Mouse (Mus musculus) gastrocnemius, postnatal 14 days (tissue): ENCODE data around the gene Cep170. TPM values are rescaled to one million over a fixed set of nuclear protein-coding genes. Genes with fewer than 3 reads are reported as not detected.

Experiments used
- DNase-seq: peaks from one replicate; pipeline ENCODE4 v3.0.0; 2021; ENCODE audit warnings: mixed read lengths
- intact Hi-C: fragments of 180-260 bp; cut with DNase I; formaldehyde crosslinking; loops from one replicate; pipeline ENCODE4 v1.15.1; 2025; ENCODE audit warnings: low total_unique reads
- total RNA-seq, 2 experiments: library from RNA; stranded (reverse); gene quantifications; 2 replicates each; pipeline ENCODE4 v1.2.3; 2021

Cep170 gene
- total RNA-seq, 2 experiments from 2014 or later: 20.2 to 25.3 TPM

DNA sequence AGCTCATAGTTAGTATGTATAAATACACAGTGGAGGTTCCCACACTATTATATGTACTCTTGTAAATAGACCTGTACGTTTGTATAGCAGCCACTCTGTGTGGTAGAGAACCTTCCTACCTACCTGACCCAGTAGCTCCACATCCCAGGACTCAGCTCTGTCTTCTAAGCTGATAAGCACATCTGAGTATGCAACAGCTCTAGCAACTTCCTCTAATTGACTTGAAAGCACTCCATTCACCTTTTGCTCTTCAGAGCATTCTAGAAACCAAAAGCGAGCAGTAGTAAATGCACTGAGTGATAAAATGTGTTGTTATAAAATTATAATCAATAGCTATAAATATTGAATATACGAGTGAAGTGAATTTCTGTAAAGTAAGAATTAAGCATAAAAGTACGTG, 13.1 kb upstream of the Cep170 start:
- no peak for DNase-seq
- intact Hi-C loops: no loop called here

DNA sequence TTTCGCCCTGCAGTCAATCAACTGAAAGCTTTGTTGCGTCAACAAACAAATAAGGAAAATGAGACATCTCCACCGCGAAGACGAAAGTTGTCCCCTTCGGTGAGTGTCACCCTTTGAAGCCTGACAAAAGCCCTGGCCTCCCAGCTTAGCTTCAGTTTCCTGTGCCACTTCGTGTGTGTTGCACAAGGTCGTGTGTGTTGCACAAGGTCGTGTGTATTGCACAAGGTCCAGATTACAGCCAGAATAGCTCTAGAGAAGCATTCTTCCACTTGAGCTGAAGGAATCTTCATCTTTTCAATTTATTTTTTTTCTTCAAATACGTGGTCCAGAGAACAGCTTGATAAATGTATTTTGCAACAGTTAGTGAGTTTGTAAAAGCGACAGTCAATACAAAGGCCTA, 12.3 kb upstream of the Cep170 start:
- DNase-seq: no peak
- intact Hi-C loops: no loop called here

DNA sequence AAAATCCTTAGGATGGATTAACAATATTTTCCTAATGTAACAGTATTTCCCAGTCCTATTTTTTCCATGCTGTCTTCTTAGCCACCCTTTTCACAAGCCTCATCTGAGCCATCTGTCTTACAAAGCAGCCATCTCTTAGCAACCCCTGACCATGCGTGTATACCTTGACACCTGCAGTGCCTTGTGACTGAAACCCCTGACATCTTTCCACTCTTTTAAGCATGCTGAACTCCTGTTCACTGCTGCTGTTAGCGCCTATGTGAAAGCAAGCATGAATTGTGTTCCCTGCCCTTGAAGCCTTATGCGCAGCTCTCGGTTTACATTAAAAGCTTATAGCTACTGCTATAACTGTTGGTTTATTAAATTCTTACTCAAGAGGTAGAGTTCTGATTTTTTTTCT, 11.2 kb upstream of the Cep170 start:
- intact Hi-C loops: no loop called here
- no peak for DNase-seq

DNA sequence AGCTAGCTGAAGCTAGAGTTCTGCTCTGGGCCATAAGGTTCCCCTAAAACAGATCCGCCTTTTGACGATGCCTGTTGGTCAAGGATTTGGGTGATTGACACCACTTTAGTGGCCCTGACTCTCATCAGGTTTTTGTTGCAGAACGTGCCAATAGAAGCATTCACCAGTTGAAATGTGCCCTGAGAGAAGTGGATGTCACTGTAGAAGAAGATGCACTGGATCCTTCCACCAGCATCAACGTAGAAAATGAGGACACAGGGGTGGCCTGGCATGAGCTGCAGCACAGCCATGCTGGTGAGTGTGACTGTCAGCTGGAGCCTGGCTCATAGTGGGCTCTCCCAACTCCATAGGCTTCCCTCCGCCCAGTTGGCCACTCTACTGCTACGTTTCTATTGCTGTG, 10.7 kb upstream of the Cep170 start:
- DNase-seq: no peak
- intact Hi-C loops: no loop called here

DNA sequence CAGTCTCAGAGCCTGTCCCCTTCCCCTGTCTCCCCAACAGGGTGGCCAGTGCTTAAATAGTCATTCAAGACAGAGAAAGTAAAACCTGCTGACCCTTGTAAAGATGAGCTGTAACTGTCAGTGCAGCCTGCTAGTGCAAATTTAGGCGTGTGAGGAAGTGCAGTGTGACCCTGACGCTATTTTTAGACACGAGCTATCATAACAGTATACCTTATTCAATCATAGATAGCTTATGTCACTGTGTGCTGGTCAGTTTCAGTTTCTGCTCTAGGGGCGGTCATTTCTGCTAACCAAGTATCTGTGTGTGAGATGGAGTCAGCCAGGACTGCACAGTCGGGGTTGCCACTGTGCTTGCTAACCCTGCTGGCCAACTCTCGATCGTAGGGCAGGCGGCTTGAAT, 10.0 kb upstream of the Cep170 start:
- intact Hi-C loops: no loop called here
- no peak for DNase-seq

DNA sequence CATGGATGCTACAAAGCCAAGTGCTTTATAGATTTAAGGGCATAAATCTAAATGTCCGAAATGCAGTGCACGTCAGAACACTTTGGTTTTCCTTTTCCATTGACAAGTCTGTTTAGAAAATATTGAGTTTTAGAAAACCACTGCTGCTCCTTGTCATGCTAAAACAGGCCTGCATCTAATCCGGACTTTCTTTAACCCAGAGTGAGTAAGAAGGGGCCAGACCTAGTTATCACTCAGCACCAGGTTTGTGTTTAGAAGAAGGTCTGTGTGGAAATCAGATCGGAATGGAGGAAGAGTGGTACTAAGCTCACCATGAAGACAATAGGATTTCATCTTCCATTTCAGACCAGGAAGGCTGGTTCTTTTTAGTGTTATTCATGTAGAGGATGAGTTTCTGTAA, 9.1 kb upstream of the Cep170 start:
- DNase-seq: no peak
- intact Hi-C loops: no loop called here

DNA sequence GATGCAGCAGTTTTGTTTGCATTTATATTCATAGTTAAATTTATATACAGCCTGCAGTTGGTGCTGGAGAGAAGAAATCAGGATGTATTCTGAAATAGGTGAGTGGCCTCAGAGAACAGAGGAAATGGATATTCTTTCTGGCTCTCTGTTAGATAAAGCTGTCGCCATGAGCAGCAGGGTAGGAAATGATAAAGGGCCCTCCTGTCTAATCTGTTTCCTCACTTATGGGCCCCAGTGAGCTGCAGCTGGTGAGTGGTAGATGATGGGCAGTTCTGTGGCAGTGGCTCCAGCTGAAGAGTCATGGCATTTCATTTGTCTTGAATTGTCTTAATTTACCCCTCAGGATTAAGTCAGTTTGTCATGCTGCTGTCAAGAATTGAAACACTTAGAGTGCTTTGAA, 8.1 kb upstream of the Cep170 start:
- intact Hi-C loops: no loop called here
- DNase-seq: no peak

DNA sequence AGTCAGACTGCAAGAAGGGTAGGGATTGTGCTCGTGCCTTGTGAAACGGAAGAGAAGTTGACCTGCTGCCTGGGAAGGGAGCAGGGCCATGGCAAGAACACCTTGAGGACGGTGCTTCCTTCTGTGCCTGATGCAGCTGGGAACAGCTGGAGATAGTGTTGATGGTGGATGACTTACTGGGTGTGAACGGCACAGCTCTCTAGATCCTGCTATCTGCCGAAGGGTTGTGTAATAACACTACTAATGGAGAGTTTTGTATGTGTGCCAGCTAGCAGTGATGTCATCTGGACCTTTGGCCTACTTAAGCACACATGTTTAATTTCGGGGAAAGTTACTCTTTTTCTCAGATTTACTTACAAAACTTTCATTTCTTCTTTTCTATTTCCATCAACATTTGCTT, 4.9 kb upstream of the Cep170 start:
- peak; percentile 23 for DNase-seq
- intact Hi-C loops: no loop called here

DNA sequence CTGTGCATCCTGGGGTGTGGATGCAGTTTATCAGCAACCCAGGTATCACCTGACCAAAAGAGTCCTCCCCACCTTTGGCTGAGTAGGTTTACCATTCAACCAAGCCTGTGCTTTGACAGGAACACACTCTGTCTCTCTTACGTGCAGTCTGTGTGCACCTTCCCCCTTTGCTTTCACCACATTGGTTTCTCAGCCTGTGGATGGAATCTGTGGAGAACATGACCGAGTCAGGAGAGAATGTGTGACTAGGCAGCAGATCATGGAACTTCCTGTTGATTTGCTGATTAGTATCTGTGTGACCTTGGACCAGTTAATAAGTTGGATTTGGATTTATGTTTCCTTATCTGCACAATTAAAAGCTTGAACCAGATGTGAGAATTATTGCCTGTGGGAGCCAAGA, 4.3 kb upstream of the Cep170 start:
- DNase-seq: no peak
- intact Hi-C loops: no loop called here

DNA sequence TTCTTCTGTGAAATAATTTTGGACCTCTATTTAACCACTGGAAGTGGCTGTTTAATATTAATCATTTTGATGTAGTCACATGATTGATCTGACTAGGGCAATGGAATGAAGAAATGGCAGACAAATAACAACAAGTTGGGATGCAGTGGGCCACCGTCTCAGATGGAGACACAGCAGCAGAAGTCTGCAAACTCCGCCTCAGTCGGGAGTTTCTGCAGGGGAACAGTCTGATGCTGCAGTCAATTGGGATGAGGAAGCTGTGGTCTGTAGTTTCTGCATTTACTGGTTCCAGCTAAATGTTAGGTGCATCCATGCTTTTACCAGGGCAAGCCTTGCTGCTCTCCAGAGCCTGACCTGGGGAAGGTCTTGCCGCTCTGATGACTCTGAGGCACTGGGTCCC, 2.9 kb upstream of the Cep170 start:
- DNase-seq: no peak
- intact Hi-C loops: no loop called here

DNA sequence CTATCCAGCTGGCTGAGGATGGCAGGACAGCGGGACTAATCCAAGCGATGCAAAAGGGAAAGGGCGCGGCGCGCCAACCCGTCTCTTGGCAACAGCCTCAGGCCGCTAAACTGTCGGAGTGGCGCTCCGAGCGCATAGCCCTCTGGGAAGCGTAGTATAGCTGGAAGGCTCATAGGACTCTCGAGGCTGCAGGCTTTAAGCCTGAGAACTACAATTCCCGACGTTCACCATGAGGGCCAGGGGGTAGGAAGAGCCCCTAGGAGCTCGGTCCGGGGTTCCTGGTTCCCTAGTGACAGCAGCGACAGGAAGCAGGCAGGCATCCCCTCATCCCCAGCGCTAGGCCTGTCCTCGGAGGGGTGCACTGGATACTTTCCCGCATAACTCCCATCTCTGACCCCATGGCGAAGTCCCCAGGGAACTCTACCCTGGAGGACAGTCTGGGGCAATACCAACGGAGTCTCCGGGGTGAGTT, 760 bp upstream of the Cep170 start, which contains the start of gene Sdccag8:
Gene Sdccag8 (plus strand): TSS at position 70 of the 472 bp plus-strand sequence.
- intact Hi-C loops: no loop called here

DNA sequence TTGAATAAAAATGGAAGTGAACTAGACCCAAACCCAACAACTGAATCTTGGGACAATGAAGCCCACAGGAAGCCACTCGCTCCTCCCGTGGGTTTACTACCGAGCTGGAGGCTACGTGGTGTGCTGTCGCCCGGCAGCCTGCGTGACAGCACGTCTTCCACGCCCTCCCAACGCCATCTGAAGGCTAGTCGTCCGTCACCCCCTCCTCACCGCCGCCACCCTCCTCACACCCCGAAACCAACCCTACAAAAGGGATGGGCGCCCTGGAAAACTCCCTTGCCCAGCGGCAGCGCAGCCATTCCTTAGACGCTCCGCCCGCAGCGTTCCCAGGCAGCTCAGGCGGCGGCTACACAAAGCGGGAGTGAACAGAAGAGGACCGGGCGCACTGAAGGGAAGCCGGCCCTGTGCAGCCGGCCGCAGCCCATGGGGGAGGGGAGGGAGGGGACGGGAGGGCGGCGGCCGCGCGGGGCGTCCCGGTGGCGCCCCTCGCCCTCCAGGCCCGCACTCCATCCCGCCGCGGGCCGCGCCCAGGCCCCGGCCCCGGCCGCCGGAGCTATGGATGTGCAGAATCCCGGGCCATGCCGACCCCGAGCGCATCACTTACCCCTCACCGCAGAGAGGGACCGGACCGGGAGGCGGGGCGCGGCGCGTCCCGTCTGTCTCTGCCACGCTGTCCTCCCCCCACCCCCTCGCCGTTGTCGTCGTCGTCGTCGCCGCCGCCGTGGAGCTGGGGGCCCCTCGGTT, 403 bp downstream of the Cep170 start:
- DNase-seq: peak; percentile 63
- intact Hi-C loops: no loop called here

More for the DNA sequence above, 760 bp upstream of the Cep170 start, which contains the start of gene Sdccag8:
- peak; percentile 96 for DNase-seq

DNA sequence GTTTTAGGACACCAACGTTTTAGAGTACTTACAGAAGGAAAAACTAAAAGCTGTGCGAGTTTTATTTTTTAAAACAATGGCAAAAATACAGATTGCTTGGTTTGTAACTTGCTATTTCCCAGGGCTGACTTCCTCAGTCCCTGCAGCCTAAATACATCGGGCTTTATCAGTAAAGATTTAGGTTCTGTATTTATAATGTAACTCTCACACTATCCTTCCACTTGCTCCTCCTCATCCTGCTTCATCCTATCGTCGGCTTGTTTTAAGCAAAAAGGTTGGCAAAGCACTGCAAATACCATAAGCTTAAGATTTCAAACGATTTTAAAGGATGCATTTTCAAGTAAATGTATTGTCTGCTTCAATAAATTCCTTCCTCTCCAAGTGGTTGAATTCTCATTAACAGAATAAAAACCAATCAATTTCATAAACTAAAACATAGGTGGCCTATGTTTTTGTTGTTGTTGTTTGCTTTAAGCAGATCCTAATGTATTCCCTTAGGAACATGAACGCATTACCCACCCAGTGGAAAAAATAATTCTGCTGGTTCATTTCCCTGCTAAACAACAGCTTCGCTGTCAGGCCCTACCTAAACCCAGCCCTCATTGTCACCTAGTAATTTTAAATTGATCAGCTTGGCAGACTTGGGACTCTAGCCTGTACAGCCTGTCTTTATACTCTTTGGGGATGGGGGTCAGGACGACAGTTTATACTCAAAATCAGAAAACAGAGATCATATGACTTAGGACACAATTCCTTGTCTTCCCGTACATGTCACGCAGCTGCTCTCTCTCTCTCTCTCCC, 1.2 kb downstream of the Cep170 start:
- no peak for DNase-seq
- intact Hi-C loops: no loop called here

DNA sequence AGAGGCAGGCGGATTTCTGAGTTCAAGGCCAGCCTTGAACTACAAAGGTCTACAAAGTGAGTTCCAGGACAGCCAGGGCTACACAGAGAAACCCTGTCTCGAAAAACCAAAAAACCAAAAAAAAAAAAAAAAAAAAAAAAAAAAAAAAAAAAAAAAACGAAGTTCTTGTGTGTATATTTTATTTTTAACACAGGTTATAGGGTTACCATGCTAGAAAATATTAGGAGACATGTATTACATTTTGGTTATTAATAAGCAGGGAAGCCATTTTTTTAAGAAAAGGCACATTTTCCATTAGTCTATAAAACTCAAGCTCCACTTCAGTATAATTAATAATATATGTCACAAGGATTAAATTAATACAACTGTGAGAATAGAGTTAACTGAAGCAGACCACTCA, 2.0 kb downstream of the Cep170 start:
- intact Hi-C loops: no loop called here
- no peak for DNase-seq

DNA sequence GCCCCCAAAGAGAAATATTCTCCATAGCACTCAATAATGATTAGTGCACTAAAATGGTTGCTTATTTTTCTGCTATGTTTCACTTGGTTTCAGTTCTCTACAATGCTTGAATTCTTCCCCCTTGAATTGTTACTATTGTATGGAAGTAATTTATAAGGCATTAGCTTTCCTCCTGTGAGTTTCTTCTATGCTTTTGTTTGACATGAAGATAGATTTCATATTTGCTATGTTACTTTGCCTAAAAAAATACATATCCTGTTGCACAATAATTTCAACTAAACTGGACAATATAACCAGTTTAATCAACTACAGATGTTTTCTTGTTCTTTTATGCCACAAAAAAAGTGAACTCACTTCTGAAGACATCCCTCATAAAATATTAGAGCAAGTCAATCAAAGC, 3.7 kb downstream of the Cep170 start:
- intact Hi-C loops: no loop called here

DNA sequence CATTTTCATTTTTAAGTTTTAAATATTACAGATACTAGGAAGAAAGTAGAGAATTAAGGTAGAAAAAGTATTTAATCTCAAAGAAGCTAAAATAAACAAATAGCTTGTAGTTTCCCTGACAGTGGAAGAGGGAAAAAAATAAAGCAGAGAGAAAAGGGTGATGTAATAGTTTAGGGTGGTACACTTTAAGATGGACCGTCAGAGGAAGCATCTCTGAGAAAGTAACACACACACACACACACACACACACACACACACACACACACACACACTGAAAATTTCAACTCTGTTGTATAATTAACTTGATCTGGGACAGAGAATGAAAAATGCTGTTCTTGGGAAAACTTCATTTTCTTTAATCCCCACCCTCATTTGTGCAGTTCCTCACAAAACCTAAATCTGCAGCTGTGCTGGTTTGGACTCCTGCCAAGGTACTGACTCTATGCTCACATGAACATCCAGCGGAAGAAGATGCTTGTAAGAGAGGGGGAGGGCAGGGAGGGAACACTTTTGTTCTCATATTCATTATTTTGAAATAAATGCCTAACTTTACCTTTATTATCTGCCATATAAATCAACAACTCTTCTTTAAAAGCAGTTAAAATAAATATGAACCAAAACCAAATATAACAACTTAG, 13.0 kb downstream of the Cep170 start:
- DNase-seq: peak; percentile 75
- intact Hi-C loops: no loop called here

More for the DNA sequence above, 3.7 kb downstream of the Cep170 start:
- DNase-seq: no peak

DNA sequence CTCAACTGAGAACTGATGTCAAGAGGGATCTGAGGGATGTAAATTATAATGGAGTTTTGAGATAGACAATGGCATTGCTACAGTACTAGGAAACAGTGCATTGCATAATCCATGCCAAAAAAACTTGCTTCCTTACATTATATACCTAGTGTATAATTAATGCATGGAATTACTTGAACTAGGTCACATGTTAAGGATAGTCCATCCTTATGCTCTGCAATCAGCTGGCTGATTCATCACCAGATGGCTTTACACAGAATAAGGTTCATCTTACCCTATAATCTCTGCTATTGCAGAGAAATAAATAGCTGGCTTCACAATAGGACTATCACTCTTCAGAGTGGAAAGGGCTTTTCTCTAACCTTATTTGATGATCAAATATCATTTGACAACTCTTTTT, 15.2 kb downstream of the Cep170 start:
- no peak for DNase-seq
- intact Hi-C loops: no loop called here

DNA sequence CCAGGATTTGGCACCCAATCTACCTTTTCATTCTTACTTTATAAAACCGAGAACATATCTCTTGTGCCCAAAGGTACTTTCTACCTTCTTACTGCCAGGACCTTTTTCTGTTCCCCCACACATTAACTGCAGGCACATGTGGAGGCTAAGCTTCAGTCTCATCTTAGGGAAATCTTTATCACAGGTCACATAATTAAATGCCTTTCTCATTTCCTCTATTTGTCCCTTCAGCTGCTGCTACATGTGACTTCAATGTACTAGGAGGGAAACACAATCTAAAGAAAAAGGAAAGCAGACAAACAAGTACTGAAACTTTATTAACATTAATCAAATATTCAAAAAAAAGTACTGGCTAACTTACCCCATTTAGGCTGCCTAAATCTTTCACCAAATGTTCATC, 21.7 kb downstream of the Cep170 start:
- DNase-seq: no peak

DNA sequence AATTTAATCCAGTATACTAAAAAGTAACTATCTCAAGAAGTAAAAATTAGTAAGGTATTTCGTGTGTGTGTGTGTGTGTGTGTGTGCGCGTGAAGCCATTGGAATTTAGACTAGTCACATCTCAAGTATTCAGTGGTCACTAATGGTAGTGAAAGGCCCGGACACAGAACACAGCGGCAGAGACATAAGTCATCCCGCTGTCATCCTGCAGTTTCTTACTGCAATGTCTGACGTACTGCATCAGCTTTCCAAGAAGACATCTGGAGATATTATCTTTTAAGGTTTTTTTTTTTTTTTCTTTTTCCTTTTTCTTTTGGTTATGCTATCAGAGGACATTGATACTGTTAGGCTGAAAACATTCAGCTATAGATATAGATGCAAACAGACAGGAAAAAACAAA, 24.5 kb downstream of the Cep170 start:
- intact Hi-C loops: no loop called here
- DNase-seq: no peak

More for the DNA sequence above, 21.7 kb downstream of the Cep170 start:
- intact Hi-C loops: no loop called here

DNA sequence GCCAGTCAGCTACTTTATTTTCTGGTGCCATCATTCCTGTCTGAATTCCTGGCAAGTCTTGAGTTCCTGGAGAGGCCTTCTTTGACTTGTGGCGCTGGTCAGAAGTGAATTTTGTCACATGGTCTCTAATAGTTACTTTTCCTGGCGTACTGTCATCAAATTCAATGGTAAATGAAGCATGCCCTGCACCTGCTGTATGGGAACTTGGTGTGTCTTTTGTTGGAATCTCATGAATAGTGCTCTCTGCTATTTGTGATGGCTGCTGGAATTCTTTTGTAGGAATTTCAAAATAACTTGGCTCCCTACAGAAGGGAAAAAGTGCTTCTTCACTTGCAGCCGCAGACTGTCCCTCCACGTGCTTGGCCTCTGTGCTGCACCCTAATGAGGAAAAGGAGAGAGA, 39.3 kb downstream of the Cep170 start:
- intact Hi-C loops: no loop called here
- DNase-seq: no peak
